Mouse (Mus musculus): ENCODE data around the gene Kcnj6. TPM values are rescaled to one million over a fixed set of nuclear protein-coding genes. Genes with fewer than 3 reads are reported as not detected.

Gene Kcnj6
- not detected in 2 replicates for polyA plus RNA-seq (2016; fragmentation: Nextera tagmentation; extraction: Ambion mirVana)

DNA sequence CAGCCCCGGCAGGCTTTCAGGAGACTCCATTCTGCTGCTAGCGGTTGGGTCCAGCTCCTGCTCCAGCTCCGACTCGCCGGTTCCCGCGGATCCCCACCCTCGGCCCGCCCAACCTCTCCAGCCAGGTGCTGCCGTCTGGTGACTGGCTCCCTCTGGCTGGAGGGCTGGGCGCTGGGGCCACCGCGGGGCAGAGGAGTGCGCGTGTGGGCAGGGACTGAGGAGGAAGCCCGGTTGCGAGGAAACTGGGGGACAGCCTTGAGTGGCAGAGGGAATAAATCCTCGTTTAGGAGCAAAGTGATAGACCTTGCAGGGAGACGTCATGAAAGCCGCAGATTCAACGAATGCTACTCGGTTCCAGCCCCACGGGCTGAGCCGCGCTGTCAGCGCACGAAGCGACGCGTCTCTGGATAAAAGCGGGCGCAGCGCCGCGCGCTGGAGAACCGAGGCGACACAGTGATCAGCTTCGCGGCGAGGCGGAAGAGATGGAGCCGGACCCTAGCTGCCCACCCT, at the start of gene Kcnj6:
Kcnj6 (minus strand) TSS at position 362 of the 510 bp plus-strand sequence.
- Histone ChIP-seq H3K9ac (replicated peaks) (no peak within 1 kb of the TSS), H3K27ac (no peak within 1 kb of the TSS), H3K27me3 (peaks cover 49% of the 10 kb centered on the region), H3K4me2 (peak within 1 kb of the TSS; percentile 44), H3K4me1 (replicated peaks) (peaks cover 5% of the 10 kb centered on the region; the same call in 1 of the 2 replicates), H3K9me3 (no peaks in the 10 kb centered on the region), H3K4me3 (replicated peaks) (peak within 1 kb of the TSS; percentile 19), H3K36me3 (no peaks in the 10 kb centered on the region)
- WGBS, result under 1% methylated on average over 43 of the region's 43 CpGs
- ATAC-seq (ENCODE audit: insufficient number of reproducible peaks, insufficient read depth, low FRiP score, low TSS enrichment, low read depth), result no peak

DNA sequence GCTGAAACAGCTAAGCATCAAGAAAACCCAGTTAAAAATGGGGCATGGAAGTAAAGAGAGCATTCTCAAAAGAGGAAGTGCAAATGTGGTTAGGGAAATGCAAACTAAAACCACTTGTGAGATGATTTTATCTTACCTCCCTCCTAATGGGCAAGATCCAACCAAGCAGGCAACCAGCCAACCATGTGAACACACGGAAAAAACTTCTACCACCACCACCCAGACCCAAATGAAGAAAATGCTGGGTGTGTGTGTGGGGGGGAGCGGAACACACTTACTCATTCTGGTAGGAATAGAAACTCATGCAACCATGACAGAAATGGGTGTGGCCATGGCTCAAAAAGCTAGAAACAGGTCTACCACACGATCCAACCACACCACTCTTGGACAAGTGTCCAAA, 12.4 kb upstream of the Kcnj6 start:
- Histone ChIP-seq H3K36me3 (no peaks in the 10 kb centered on the region), H3K4me3 (replicated peaks) (no peak overlapping the region), H3K4me2 (no peak overlapping the region), H3K4me1 (replicated peaks) (no peaks in the 10 kb centered on the region), H3K9ac (replicated peaks) (no peak overlapping the region), H3K27ac (no peak overlapping the region), H3K27me3 (no peaks in the 10 kb centered on the region), H3K9me3 (no peaks in the 10 kb centered on the region)
- ATAC-seq (ENCODE audit: insufficient number of reproducible peaks, insufficient read depth, low FRiP score, low TSS enrichment, low read depth), result no peak
- WGBS, result 90% methylated on average over 3 of the region's 3 CpGs

GRCm38 (mm10) chr16:95004599-95004998, 7.1 kb upstream of the Kcnj6 start:
- Histone ChIP-seq H3K4me1 (replicated peaks) (no peaks in the 10 kb centered on the region), H3K27me3 (peaks cover 3% of the 10 kb centered on the region; the same call in 1 of the 2 replicates), H3K36me3 (no peaks in the 10 kb centered on the region), H3K9ac (replicated peaks) (no peak overlapping the region), H3K4me2 (no peak overlapping the region), H3K4me3 (replicated peaks) (no peak overlapping the region), H3K9me3 (no peaks in the 10 kb centered on the region), H3K27ac (no peak overlapping the region)
- ATAC-seq (ENCODE audit: insufficient number of reproducible peaks, insufficient read depth, low FRiP score, low TSS enrichment, low read depth), result no peak
- 31% methylated on average over 8 of the region's 8 CpGs for WGBS

DNA sequence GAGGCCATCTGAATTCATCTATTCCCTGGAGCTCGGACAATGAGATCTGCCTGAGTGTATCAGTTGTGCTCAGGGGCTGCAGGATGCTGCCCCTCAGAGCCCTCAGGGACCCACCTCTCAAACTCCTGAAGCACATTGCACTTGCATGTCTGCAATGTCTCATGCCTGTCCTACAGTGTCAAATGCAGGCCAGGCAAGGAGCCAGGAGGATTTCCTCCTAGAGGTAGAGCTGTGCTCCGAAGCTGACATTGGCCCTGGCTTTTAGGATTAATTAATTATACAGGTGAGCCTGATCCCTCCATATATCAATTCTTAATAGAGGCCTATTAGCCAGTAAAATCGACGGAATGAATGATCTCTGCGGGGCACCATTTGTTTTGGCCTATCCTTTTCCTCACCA, 2.0 kb upstream of the Kcnj6 start:
- peaks cover 5% of the 10 kb centered on the region; the same call in 1 of the 2 replicates for H3K4me1 ChIP-seq (replicated peaks)
- no peak overlapping the region for H3K27ac ChIP-seq
- no peaks in the 10 kb centered on the region for H3K36me3 ChIP-seq
- H3K27me3 ChIP-seq, result peaks cover 49% of the 10 kb centered on the region
- H3K4me2 ChIP-seq, result no peak overlapping the region
- 71% methylated on average over 5 of the region's 5 CpGs for WGBS
- no peak overlapping the region for H3K9ac ChIP-seq (replicated peaks)
- no peak for ATAC-seq (ENCODE audit: insufficient number of reproducible peaks, insufficient read depth, low FRiP score, low TSS enrichment, low read depth)
- no peak overlapping the region for H3K4me3 ChIP-seq (replicated peaks)
- no peaks in the 10 kb centered on the region for H3K9me3 ChIP-seq

GRCm38 (mm10) chr16:94999019-94999418, 1.5 kb upstream of the Kcnj6 start:
- no peak overlapping the region for H3K4me2 ChIP-seq
- no peaks in the 10 kb centered on the region for H3K9me3 ChIP-seq
- no peak overlapping the region for H3K4me3 ChIP-seq (replicated peaks)
- H3K9ac ChIP-seq (replicated peaks), result no peak overlapping the region
- peaks cover 49% of the 10 kb centered on the region for H3K27me3 ChIP-seq
- no peaks in the 10 kb centered on the region for H3K36me3 ChIP-seq
- no peak for ATAC-seq (ENCODE audit: insufficient number of reproducible peaks, insufficient read depth, low FRiP score, low TSS enrichment, low read depth)
- H3K27ac ChIP-seq, result no peak overlapping the region
- H3K4me1 ChIP-seq (replicated peaks), result peaks cover 5% of the 10 kb centered on the region; the same call in 1 of the 2 replicates
- 66% methylated on average over 3 of the region's 3 CpGs for WGBS

DNA sequence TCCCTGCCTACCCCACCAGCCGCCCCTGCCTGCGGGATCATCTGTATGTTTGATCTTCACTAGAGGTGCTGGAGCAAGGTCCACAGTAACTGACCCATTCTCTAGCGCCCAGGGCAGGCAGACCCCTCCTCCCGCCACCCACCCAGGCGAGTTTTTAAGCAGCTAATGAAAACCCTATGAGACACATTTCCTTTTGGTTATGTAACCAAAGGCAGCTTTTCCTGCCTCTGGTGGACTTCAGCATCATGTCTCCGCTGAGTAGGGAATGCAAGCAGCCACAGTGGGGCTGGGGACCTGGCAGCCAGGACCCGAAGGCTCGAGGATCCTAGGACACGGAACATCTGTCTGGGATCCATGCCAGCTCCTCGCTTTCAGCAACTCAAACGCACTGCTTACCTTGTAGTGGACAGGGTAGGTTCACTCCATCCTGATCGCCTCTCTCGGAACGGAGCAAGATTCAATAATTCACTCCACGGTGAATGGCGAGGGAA, 665 bp downstream of the Kcnj6 start:
- no peak overlapping the region for H3K9ac ChIP-seq (replicated peaks)
- no peaks in the 10 kb centered on the region for H3K36me3 ChIP-seq
- no peak for ATAC-seq (ENCODE audit: insufficient number of reproducible peaks, insufficient read depth, low FRiP score, low TSS enrichment, low read depth)
- WGBS, result 12% methylated on average over 16 of the region's 16 CpGs
- H3K4me3 ChIP-seq (replicated peaks), result no peak overlapping the region
- peaks cover 49% of the 10 kb centered on the region for H3K27me3 ChIP-seq
- peak overlapping the region; percentile 44; the same call in 1 of the 2 replicates for H3K4me2 ChIP-seq
- H3K27ac ChIP-seq, result no peak overlapping the region
- H3K4me1 ChIP-seq (replicated peaks), result peaks cover 5% of the 10 kb centered on the region; the same call in 1 of the 2 replicates
- H3K9me3 ChIP-seq, result no peaks in the 10 kb centered on the region

DNA sequence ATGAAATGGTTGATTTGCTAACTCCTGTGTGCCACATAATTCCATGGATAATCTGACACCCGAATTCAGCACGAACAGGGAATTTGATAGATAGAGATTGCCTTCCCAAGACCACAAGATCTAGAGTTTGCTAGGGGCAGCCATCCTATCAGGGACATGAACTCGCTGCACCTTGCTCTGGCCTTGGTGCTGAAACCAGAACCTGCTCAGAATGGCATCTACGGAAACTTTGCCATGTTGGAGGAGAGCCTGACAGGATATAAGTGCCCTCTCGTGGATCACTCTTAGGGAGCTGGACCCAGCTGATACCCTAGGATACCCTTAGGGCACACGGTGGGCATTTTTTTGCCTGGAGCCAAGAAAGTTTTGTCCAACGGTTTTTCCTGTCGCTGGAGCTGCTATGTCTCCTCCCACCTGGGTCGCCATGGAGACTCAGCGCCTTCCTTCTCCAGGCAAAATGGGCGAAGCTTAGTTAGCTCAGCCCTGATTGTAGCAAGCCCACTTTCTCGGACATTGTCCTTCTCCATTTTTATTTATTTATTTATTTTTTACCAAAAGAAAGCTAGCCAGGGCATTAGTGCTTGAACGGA, 1.9 kb downstream of the Kcnj6 start:
- Histone ChIP-seq H3K27ac (no peak overlapping the region), H3K4me2 (no peak overlapping the region), H3K9ac (replicated peaks) (no peak overlapping the region), H3K9me3 (no peaks in the 10 kb centered on the region), H3K36me3 (no peaks in the 10 kb centered on the region), H3K27me3 (peaks cover 49% of the 10 kb centered on the region), H3K4me3 (replicated peaks) (no peak overlapping the region), H3K4me1 (replicated peaks) (peaks cover 5% of the 10 kb centered on the region; the same call in 1 of the 2 replicates)
- WGBS, result 10% methylated on average over 13 of the region's 13 CpGs
- ATAC-seq (ENCODE audit: insufficient number of reproducible peaks, insufficient read depth, low FRiP score, low TSS enrichment, low read depth), result no peak

DNA sequence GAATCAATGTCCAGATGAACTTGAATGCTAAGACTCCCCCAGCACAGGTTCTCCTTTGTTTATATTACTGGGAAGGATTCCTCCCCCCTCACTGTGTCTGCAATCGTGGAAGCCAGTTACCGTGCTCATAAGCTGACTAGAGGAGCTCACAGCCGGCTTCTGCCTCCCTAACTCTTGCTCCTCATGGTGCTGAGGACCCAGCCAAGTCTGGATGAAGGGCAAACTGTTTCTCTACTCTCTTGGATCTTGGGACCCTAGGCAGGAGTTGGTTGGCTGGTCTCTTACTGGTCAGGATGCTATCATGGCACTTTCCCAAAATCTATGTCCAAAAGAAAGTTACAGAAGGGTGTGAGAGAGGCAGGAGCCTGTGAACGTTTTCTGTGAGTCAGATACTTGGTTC, 2.6 kb downstream of the Kcnj6 start:
- Histone ChIP-seq H3K4me2 (no peak overlapping the region), H3K4me1 (replicated peaks) (peaks cover 5% of the 10 kb centered on the region; the same call in 1 of the 2 replicates), H3K4me3 (replicated peaks) (no peak overlapping the region), H3K27ac (no peak overlapping the region), H3K27me3 (peaks cover 49% of the 10 kb centered on the region), H3K9ac (replicated peaks) (no peak overlapping the region), H3K36me3 (no peaks in the 10 kb centered on the region), H3K9me3 (no peaks in the 10 kb centered on the region)
- WGBS, result 56% methylated on average over 4 of the region's 4 CpGs
- ATAC-seq (ENCODE audit: insufficient number of reproducible peaks, insufficient read depth, low FRiP score, low TSS enrichment, low read depth), result no peak

DNA sequence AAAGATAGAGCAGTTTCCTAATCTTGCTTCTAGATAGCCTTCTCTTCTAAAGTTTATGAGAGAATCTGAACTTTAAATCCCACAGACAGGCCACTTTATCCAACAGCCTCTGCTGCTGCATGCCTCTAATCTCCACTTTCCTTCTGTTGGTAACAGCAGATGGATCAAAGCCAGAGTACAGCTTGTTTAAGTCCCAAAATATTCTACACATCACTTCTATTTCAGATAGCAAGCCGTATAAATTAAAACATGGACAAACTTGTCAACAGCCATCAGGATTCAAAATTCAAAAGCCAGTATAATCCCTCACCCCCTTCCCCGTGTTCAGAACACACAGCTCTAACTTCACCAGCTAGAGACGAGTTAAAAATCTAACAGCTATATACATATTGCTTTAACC, 3.4 kb downstream of the Kcnj6 start:
- H3K27me3 ChIP-seq, result peaks cover 43% of the 10 kb centered on the region
- H3K9me3 ChIP-seq, result no peaks in the 10 kb centered on the region
- H3K4me2 ChIP-seq, result no peak overlapping the region
- no peak for ATAC-seq (ENCODE audit: insufficient number of reproducible peaks, insufficient read depth, low FRiP score, low TSS enrichment, low read depth)
- no peak overlapping the region for H3K4me3 ChIP-seq (replicated peaks)
- no peak overlapping the region for H3K9ac ChIP-seq (replicated peaks)
- H3K27ac ChIP-seq, result no peak overlapping the region
- peaks cover 5% of the 10 kb centered on the region; the same call in 1 of the 2 replicates for H3K4me1 ChIP-seq (replicated peaks)
- no peaks in the 10 kb centered on the region for H3K36me3 ChIP-seq
- 68% methylated on average over 3 of the region's 3 CpGs for WGBS

DNA sequence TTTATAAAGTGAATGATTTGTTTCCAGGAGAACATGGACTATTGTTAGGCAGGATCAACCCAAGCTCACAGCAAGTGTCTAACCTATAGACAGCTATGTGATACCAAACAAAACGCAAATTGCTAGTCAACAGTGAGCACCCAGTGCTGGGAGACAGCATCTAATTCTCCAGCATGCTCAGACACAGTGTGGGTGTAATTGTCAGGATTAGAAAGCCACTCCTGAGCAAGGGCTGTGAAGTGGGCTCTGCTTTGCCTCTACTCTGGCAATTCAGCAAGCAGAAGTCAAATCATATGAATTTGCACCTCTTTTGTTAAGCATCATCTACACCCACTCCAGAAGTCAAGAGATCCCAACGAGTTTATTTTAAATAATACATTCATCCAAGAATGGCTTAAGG, 7.4 kb downstream of the Kcnj6 start:
- 84% methylated on average over 2 of the region's 2 CpGs for WGBS
- Histone ChIP-seq H3K4me2 (no peak overlapping the region), H3K4me1 (replicated peaks) (no peaks in the 10 kb centered on the region), H3K27ac (no peak overlapping the region), H3K9me3 (no peaks in the 10 kb centered on the region), H3K4me3 (replicated peaks) (no peak overlapping the region), H3K9ac (replicated peaks) (no peak overlapping the region), H3K36me3 (no peaks in the 10 kb centered on the region), H3K27me3 (peaks cover 3% of the 10 kb centered on the region; the same call in 1 of the 2 replicates)
- ATAC-seq (ENCODE audit: insufficient number of reproducible peaks, insufficient read depth, low FRiP score, low TSS enrichment, low read depth), result no peak

GRCm38 (mm10) chr16:94986731-94987130, 10.8 kb downstream of the Kcnj6 start:
- no peak for ATAC-seq (ENCODE audit: insufficient number of reproducible peaks, insufficient read depth, low FRiP score, low TSS enrichment, low read depth)
- 79% methylated on average over 9 of the region's 9 CpGs for WGBS
- no peaks in the 10 kb centered on the region for H3K36me3 ChIP-seq
- no peaks in the 10 kb centered on the region for H3K4me1 ChIP-seq (replicated peaks)
- no peaks in the 10 kb centered on the region for H3K27me3 ChIP-seq
- no peak overlapping the region for H3K9ac ChIP-seq (replicated peaks)
- no peaks in the 10 kb centered on the region; the same call in 1 of the 2 replicates for H3K9me3 ChIP-seq
- H3K4me2 ChIP-seq, result no peak overlapping the region
- H3K27ac ChIP-seq, result no peak overlapping the region
- H3K4me3 ChIP-seq (replicated peaks), result no peak overlapping the region
